Mouse (Mus musculus): Measurements from ENCODE around the gene Mphosph9. TPM values are rescaled to one million over a fixed set of nuclear protein-coding genes. Genes with fewer than 3 reads are reported as not detected.
"Not testable (repeated sequence)": the region's sequence is repeated elsewhere in the genome, so short reads cannot be mapped to it uniquely, and the experiment has no call there.

The Mphosph9 gene
- total and polyA plus RNA-seq, 3 experiments = 5.6 to 9.8 (median 8.0) TPM

DNA sequence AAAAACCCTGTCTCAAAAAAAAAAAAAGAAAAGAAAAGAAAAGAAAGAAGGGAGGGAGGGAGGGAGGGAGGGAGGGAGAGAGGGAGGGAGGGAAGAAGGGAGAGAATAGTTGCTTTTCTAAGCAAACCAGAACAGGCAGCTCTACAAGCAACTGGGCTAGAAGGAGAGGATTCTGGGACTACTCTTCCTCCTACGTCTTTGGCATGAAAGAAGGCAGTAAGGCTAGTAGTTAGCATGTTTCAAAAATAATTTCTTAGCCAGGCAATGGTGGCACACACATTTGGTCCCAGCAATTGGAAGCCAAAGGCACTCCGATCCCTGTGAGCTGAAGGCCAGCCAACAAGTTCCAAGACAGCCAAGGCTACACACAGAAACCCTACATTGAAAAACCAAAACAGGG lies 38.0 kb upstream of the Mphosph9 start:
- dilution Hi-C loops (cut with MboI; ENCODE audit: extremely low pct_ligation_motif_present, extremely low pct_unique_long_range_greater_than_20kb, low sequenced_read_pairs) = no loop called here
- Histone ChIP-seq H3K27ac (ENCODE audit: insufficient read depth, low read depth) (no peak overlapping the region), H3K79me2 (replicated peaks; ENCODE audit: control insufficient read depth, extremely low read depth, insufficient read depth, poor library complexity, severe bottlenecking) (no peaks in the 10 kb centered on the region), H3K4me2 (ENCODE audit: insufficient read depth, low read depth, poor library complexity, severe bottlenecking) (no peak overlapping the region), H3K4me3 (replicated peaks in 1 of 3; ENCODE audit: low read depth in 2 of 3, low read length in 2 of 3, poor library complexity in 1 of 3) (no peak overlapping the region), H3K36me3 (replicated peaks in 1 of 2; ENCODE audit: control insufficient read depth in 1 of 2, insufficient read depth in 1 of 2, low read length in 1 of 2) (peaks cover 8 to 31% of the 10 kb centered on the region in 2 experiments), H3K27me3 (replicated peaks) (no peaks in the 10 kb centered on the region), H3K9me3 (replicated peaks; ENCODE audit: low read length) (no peaks in the 10 kb centered on the region), H3K4me1 (ENCODE audit: control insufficient read depth in 1 of 2, insufficient read depth in 2 of 2) (peaks cover 0 to 16% of the 10 kb centered on the region in 2 experiments; a peak in 1 of 4 replicates), H3K9ac (ENCODE audit: insufficient read depth, low read depth) (no peak overlapping the region)
- in situ Hi-C loops (cut with MboI; ENCODE audit: low pct_ligation_motif_present, low pct_unique_long_range_greater_than_20kb, low sequenced_read_pairs) = no loop called here
- TF ChIP-seq ZC3H11A (IDR thresholded peaks at IDR 0.05; ENCODE audit: low read depth, low read length) = no peak
- DNase-seq (ENCODE audit: extremely low read depth) = no peak

DNA sequence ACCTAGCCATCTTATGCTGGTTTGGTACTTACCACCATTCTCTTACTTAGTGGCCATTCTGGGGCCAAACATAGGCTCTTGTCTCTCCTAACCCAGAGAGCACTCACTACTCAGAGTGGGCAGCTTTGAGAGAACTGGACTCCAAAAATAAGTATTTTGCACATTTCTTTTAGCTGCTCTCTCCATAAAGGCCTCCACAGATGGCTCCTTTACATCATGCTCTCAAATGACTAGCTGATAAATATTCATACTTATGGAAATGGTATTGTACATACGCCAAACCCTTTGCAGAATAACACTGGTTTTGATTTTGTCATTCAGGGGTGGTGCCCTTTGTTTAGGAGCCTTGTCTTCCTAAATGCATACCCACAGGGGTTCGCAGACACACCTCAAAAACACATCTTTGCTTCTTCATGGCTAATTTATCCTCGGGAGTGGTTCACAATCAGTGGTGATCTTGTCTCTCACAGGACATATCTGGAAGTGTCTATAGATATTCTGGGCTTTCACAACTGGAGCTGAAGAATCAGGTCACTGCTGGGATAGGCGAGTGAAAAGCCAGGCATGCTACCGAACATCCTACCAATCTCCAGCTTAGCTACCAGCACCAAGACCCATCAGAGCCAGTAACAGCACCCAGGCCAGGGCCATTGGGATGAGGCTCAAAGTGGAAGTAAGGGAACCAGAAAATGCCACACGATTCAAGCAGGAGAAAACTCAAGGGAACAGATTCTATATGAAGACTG lies 36.6 kb upstream of the Mphosph9 start:
- Histone ChIP-seq H3K4me2 (ENCODE audit: insufficient read depth, low read depth, poor library complexity, severe bottlenecking) (no peak overlapping the region), H3K9me3 (replicated peaks; ENCODE audit: low read length) (no peaks in the 10 kb centered on the region), H3K27ac (ENCODE audit: insufficient read depth, low read depth) (no peak overlapping the region), H3K4me1 (ENCODE audit: control insufficient read depth in 1 of 2, insufficient read depth in 2 of 2) (peaks cover 0 to 8% of the 10 kb centered on the region in 2 experiments; a peak in 1 of 4 replicates), H3K79me2 (replicated peaks; ENCODE audit: control insufficient read depth, extremely low read depth, insufficient read depth, poor library complexity, severe bottlenecking) (no peaks in the 10 kb centered on the region), H3K4me3 (replicated peaks in 1 of 3; ENCODE audit: low read depth in 2 of 3, low read length in 2 of 3, poor library complexity in 1 of 3) (no peak overlapping the region), H3K36me3 (replicated peaks in 1 of 2; ENCODE audit: control insufficient read depth in 1 of 2, insufficient read depth in 1 of 2, low read length in 1 of 2) (peaks cover 2 to 17% of the 10 kb centered on the region in 2 experiments), H3K9ac (ENCODE audit: insufficient read depth, low read depth) (no peak overlapping the region), H3K27me3 (replicated peaks) (no peaks in the 10 kb centered on the region)
- no peak for DNase-seq (ENCODE audit: extremely low read depth)
- dilution Hi-C loops (cut with MboI; ENCODE audit: extremely low pct_ligation_motif_present, extremely low pct_unique_long_range_greater_than_20kb, low sequenced_read_pairs) = no loop called here
- no peak for TF ChIP-seq MEF2A (IDR thresholded peaks at IDR 0.05; ENCODE audit: borderline replicate concordance, low read depth, low read length)
- in situ Hi-C loops (cut with MboI; ENCODE audit: low pct_ligation_motif_present, low pct_unique_long_range_greater_than_20kb, low sequenced_read_pairs) = no loop called here

DNA sequence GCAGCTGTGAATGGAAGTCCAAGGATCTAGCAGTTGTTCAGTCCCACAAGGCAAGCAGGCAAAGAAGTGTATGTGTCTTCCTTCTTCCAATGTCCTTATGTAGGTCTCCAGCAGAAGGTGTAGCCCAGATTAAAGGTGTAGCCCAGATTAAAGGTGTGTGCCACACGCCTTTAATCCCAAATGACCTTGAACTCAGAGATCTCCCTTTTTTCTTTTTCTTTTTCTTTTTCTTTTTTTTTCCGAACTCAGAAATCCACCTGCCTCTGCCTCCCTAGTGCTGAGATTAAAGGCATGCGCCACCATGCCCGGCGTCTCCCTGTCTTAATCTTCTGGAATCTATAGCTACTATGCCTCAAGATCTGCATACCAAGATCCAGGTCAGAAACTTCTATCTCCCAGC lies 35.2 kb upstream of the Mphosph9 start, which contains the start of gene Cdk2ap1:
Gene Cdk2ap1, minus strand, starts transcription at position 101 of the 400 bp plus-strand sequence.
- H3K27ac ChIP-seq (ENCODE audit: insufficient read depth, low read depth); H3K4me3 ChIP-seq (replicated peaks in 1 of 3; ENCODE audit: low read depth in 2 of 3, low read length in 2 of 3, poor library complexity in 1 of 3); H3K9me3 ChIP-seq (replicated peaks; ENCODE audit: low read length); dilution Hi-C loops (cut with MboI; ENCODE audit: extremely low pct_ligation_motif_present, extremely low pct_unique_long_range_greater_than_20kb, low sequenced_read_pairs); H3K27me3 ChIP-seq (replicated peaks); H3K9ac ChIP-seq (ENCODE audit: insufficient read depth, low read depth); in situ Hi-C loops (cut with MboI; ENCODE audit: low pct_ligation_motif_present, low pct_unique_long_range_greater_than_20kb, low sequenced_read_pairs); H3K4me1 ChIP-seq (ENCODE audit: control insufficient read depth in 1 of 2, insufficient read depth in 2 of 2); H3K4me2 ChIP-seq (ENCODE audit: insufficient read depth, low read depth, poor library complexity, severe bottlenecking); H3K79me2 ChIP-seq (replicated peaks; ENCODE audit: control insufficient read depth, extremely low read depth, insufficient read depth, poor library complexity, severe bottlenecking); H3K36me3 ChIP-seq (replicated peaks in 1 of 2; ENCODE audit: control insufficient read depth in 1 of 2, insufficient read depth in 1 of 2, low read length in 1 of 2); DNase-seq (ENCODE audit: extremely low read depth): not testable (repeated sequence)

DNA sequence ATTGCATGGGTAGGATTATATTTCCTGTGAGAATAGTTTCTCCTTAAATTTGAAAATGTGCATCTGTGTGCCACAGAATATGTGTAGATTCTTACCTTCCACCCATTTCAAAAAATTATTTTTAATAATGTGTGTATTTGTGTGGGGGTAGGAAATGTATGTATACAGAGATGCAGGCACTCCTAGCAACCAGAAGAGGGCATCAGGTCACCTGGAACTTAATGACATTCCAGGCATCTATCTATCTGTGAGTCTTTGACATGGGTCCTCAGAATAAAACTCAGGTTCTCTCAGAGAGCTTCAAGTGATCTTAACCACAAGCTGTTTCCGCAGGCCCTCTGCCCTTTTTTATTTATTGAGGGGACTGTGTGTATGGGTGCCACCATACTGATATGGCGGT lies 31.9 kb upstream of the Mphosph9 start:
- Histone ChIP-seq H3K4me2 (ENCODE audit: insufficient read depth, low read depth, poor library complexity, severe bottlenecking) (no peak overlapping the region), H3K36me3 (replicated peaks in 1 of 2; ENCODE audit: control insufficient read depth in 1 of 2, insufficient read depth in 1 of 2, low read length in 1 of 2) (no peaks in the 10 kb centered on the region), H3K9ac (ENCODE audit: insufficient read depth, low read depth) (no peak overlapping the region), H3K4me3 (replicated peaks in 1 of 3; ENCODE audit: low read depth in 2 of 3, low read length in 2 of 3, poor library complexity in 1 of 3) (no peak overlapping the region), H3K4me1 (ENCODE audit: control insufficient read depth in 1 of 2, insufficient read depth in 2 of 2) (no peaks in the 10 kb centered on the region), H3K27me3 (replicated peaks) (no peaks in the 10 kb centered on the region), H3K27ac (ENCODE audit: insufficient read depth, low read depth) (no peak overlapping the region), H3K79me2 (replicated peaks; ENCODE audit: control insufficient read depth, extremely low read depth, insufficient read depth, poor library complexity, severe bottlenecking) (peaks cover 4% of the 10 kb centered on the region), H3K9me3 (replicated peaks; ENCODE audit: low read length) (no peaks in the 10 kb centered on the region)
- dilution Hi-C loops (cut with MboI; ENCODE audit: extremely low pct_ligation_motif_present, extremely low pct_unique_long_range_greater_than_20kb, low sequenced_read_pairs) (no loop called here), in situ Hi-C loops (cut with MboI; ENCODE audit: low pct_ligation_motif_present, low pct_unique_long_range_greater_than_20kb, low sequenced_read_pairs) (loop anchor here (10.0 kb wide), 1 partner anchor 195 kb away; the partner anchor contains the start of gene Ddx55)
- no peak for DNase-seq (ENCODE audit: extremely low read depth)
- peak; percentile 54 for TF ChIP-seq RAD21 (IDR thresholded peaks at IDR 0.05; ENCODE audit: low read depth, low read length)
- no peak for TF ChIP-seq ZC3H11A (IDR thresholded peaks at IDR 0.05; ENCODE audit: low read depth, low read length)
- no peak for TF ChIP-seq UBTF (IDR thresholded peaks at IDR 0.05; ENCODE audit: low read depth, low read length)
- no peak for TF ChIP-seq PAX5 (IDR thresholded peaks at IDR 0.05; ENCODE audit: low read length)
- TF ChIP-seq CTCF (conservative IDR thresholded peaks at IDR 0.05 in 1 of 2, IDR thresholded peaks at IDR 0.05 in 1 of 2; ENCODE audit: low read depth in 2 of 2, low read length in 2 of 2) = peak in 1 of 2 experiments; percentile 68; a peak in 3 of 4 replicates
- no peak for TF ChIP-seq MYC (IDR thresholded peaks at IDR 0.05; ENCODE audit: low read depth, low read length)
- no peak for TF ChIP-seq MEF2A (IDR thresholded peaks at IDR 0.05; ENCODE audit: borderline replicate concordance, low read depth, low read length)
- TF ChIP-seq CHD1 (IDR thresholded peaks at IDR 0.05; ENCODE audit: low read depth, low read length) = no peak
- TF ChIP-seq KAT2A (IDR thresholded peaks at IDR 0.05; ENCODE audit: insufficient replicate concordance, low read length) = no peak
- TF ChIP-seq SMC3 (IDR thresholded peaks at IDR 0.05; ENCODE audit: low read depth, low read length) = peak; percentile 52
- TF ChIP-seq CHD2 (IDR thresholded peaks at IDR 0.05; ENCODE audit: low read length) = no peak
- TF ChIP-seq ZMIZ1 (IDR thresholded peaks at IDR 0.05; ENCODE audit: low read depth, low read length) = no peak
- no peak for TF ChIP-seq EP300 (IDR thresholded peaks at IDR 0.05; ENCODE audit: low read length)
- no peak for TF ChIP-seq USF2 (conservative IDR thresholded peaks at IDR 0.05; ENCODE audit: low read depth, low read length)

Data from CH12.LX (cell line).